Mouse (Mus musculus) ES-E14 (cell line): ENCODE results near the gene Myo6. TPM values are rescaled to one million over a fixed set of nuclear protein-coding genes. Genes with fewer than 3 reads are reported as not detected.

ENCODE experiments used
- DNase-seq: peaks from one replicate; pipeline ENCODE4 v3.0.0-alpha.2; 2013; ENCODE audit warnings: low read depth, low spot score
- H3K27ac ChIP-seq: 2 replicates; pipeline ENCODE4 v1.5.1; 2012; ENCODE audit warnings: low read depth, mild to moderate bottlenecking, low read length, moderate library complexity, mixed read lengths; ENCODE audit not compliant: poor library complexity, insufficient read depth, severe bottlenecking
- H3K36me3 ChIP-seq: 2 replicates; pipeline ENCODE4 v1.6.1; 2012; ENCODE audit warnings: mild to moderate bottlenecking, low read length, moderate library complexity, mixed read lengths; ENCODE audit not compliant: control insufficient read depth, poor library complexity, insufficient read depth, severe bottlenecking
- H3K4me1 ChIP-seq, 2 experiments: fragments of 150-350 bp in 1 of 2; sonication (generic) in 1 of 2; 2 replicates each; pipeline ENCODE4 v1.6.1; 2012; ENCODE audit warnings: low read length in 2 of 2, mild to moderate bottlenecking in 1 of 2, mixed read lengths in 1 of 2; ENCODE audit not compliant: control insufficient read depth in 2 of 2, insufficient read depth in 2 of 2, poor library complexity in 1 of 2
- H3K4me3 ChIP-seq, 2 experiments: fragments of 150-350 bp in 1 of 2; sonication (generic) in 1 of 2; 2 replicates each; pipeline ENCODE4 v1.5.1; 2012; ENCODE audit warnings: low read length in 2 of 2, low read depth in 1 of 2, mild to moderate bottlenecking in 1 of 2, mixed read lengths in 1 of 2; ENCODE audit not compliant: insufficient read depth in 1 of 2, poor library complexity in 1 of 2, severe bottlenecking in 1 of 2
- H3K9ac ChIP-seq: 2 replicates; pipeline ENCODE4 v1.6.1; 2012; ENCODE audit warnings: low read depth, mild to moderate bottlenecking, low read length, mixed read lengths; ENCODE audit not compliant: poor library complexity, insufficient read depth, severe bottlenecking
- H3K9me3 ChIP-seq: fragments of 150-350 bp; sonication (generic); 2 replicates; pipeline ENCODE4 v1.6.1; 2012; ENCODE audit warnings: low read depth, mild to moderate bottlenecking, low read length; ENCODE audit not compliant: control insufficient read depth, insufficient read depth
- CHD2 ChIP-seq: IDR thresholded peaks from 2 replicates; pipeline ENCODE4 v1.6.1; 2014; ENCODE audit warnings: mild to moderate bottlenecking, low read depth, low read length, inconsistent platforms
- HCFC1 ChIP-seq: IDR thresholded peaks from 2 replicates; pipeline ENCODE4 v1.6.1; 2012; ENCODE audit warnings: low read length, inconsistent platforms, borderline replicate concordance; ENCODE audit not compliant: insufficient read depth
- MAFK ChIP-seq: IDR thresholded peaks from 2 replicates; pipeline ENCODE4 v1.6.1; 2014; ENCODE audit warnings: mild to moderate bottlenecking, low read depth, low read length, inconsistent platforms; ENCODE audit not compliant: insufficient read depth
- ZC3H11A ChIP-seq: IDR thresholded peaks from 2 replicates; pipeline ENCODE4 v1.6.1; 2012; ENCODE audit warnings: low read depth, mild to moderate bottlenecking, inconsistent platforms, low read length, borderline replicate concordance
- ZNF384 ChIP-seq: IDR thresholded peaks from 2 replicates; pipeline ENCODE4 v1.6.1; 2012; ENCODE audit warnings: low read depth, low read length, inconsistent platforms
- in situ Hi-C, 2 experiments: fragments of 600-800 bp; cut with MboI; formaldehyde crosslinking; loops; one replicate each; pipeline ENCODE4 v1.15.1; 2025; ENCODE audit warnings: low sequenced_read_pairs in 2 of 2, inconsistent platforms in 1 of 2; ENCODE audit not compliant: unreplicated experiment in 2 of 2
- total RNA-seq: library from RNA; depleted of rRNA; stranded (reverse); fragments of 300-350 nt; gene quantifications from 2 replicates; pipeline ENCODE4 v1.2.3, GENCODE M21; 2012

The Myo6 gene
- total RNA-seq, 1 experiment = 9.0 TPM

GRCm38 (mm10) chr9:80340927-80341326 is 176.1 kb downstream of the Myo6 start:
- no peak overlapping the region for H3K27ac ChIP-seq
- TF ChIP-seq MAFK (no peak), CHD2 (no peak), ZNF384 (no peak), HCFC1 (no peak)
- in situ Hi-C loops = no loop called here
- no peaks in the 10 kb centered on the region for H3K9me3 ChIP-seq
- no peak overlapping the region for H3K4me3 ChIP-seq
- H3K36me3 ChIP-seq = no peaks in the 10 kb centered on the region
- no peaks in the 10 kb centered on the region for H3K4me1 ChIP-seq
- H3K9ac ChIP-seq = no peak overlapping the region
- DNase-seq = no peak

- no peaks in the 10 kb centered on the region for H3K9me3 ChIP-seq
- no peak for DNase-seq
- H3K9ac ChIP-seq = no peak overlapping the region
- in situ Hi-C loops = no loop called here
- no peaks in the 10 kb centered on the region for H3K36me3 ChIP-seq
- H3K4me1 ChIP-seq = no peaks in the 10 kb centered on the region
- no peak overlapping the region for H3K27ac ChIP-seq
- TF ChIP-seq MAFK (no peak), ZNF384 (no peak), ZC3H11A (no peak), HCFC1 (no peak), CHD2 (no peak)
- H3K4me3 ChIP-seq = no peak overlapping the region
These were observed 176.9 kb downstream of the Myo6 start for GRCm38 (mm10) chr9:80341756-80342155.

GRCm38 (mm10) chr9:80342520-80342919 is 177.7 kb downstream of the Myo6 start:
- H3K4me3 ChIP-seq = no peak overlapping the region
- TF ChIP-seq MAFK (no peak), ZNF384 (no peak)
- no peaks in the 10 kb centered on the region for H3K4me1 ChIP-seq
- H3K9ac ChIP-seq = no peak overlapping the region
- no peaks in the 10 kb centered on the region for H3K9me3 ChIP-seq
- in situ Hi-C loops = no loop called here
- H3K36me3 ChIP-seq = no peaks in the 10 kb centered on the region
- no peak overlapping the region for H3K27ac ChIP-seq
- DNase-seq = no peak

GRCm38 (mm10) chr9:80344451-80345000 is 179.7 kb downstream of the Myo6 start:
- in situ Hi-C loops = no loop called here
- H3K27ac ChIP-seq = no peak overlapping the region
- TF ChIP-seq HCFC1 = no peak
- TF ChIP-seq ZNF384 = no peak
- no peak for TF ChIP-seq CHD2
- no peaks in the 10 kb centered on the region for H3K4me1 ChIP-seq
- no peak overlapping the region for H3K4me3 ChIP-seq
- no peak overlapping the region for H3K9ac ChIP-seq
- H3K9me3 ChIP-seq = no peaks in the 10 kb centered on the region
- H3K36me3 ChIP-seq = no peaks in the 10 kb centered on the region
- no peak for DNase-seq

GRCm38 (mm10) chr9:80351295-80351677 is 186.5 kb downstream of the Myo6 start:
- Histone ChIP-seq H3K9me3 (no peaks in the 10 kb centered on the region), H3K27ac (no peak overlapping the region), H3K4me1 (no peaks in the 10 kb centered on the region), H3K9ac (no peak overlapping the region), H3K36me3 (no peaks in the 10 kb centered on the region), H3K4me3 (no peak overlapping the region)
- in situ Hi-C loops = no loop called here
- DNase-seq = no peak
- no peak for TF ChIP-seq MAFK
- TF ChIP-seq CHD2 = no peak
- no peak for TF ChIP-seq ZC3H11A
